In the genomic region with DNA sequence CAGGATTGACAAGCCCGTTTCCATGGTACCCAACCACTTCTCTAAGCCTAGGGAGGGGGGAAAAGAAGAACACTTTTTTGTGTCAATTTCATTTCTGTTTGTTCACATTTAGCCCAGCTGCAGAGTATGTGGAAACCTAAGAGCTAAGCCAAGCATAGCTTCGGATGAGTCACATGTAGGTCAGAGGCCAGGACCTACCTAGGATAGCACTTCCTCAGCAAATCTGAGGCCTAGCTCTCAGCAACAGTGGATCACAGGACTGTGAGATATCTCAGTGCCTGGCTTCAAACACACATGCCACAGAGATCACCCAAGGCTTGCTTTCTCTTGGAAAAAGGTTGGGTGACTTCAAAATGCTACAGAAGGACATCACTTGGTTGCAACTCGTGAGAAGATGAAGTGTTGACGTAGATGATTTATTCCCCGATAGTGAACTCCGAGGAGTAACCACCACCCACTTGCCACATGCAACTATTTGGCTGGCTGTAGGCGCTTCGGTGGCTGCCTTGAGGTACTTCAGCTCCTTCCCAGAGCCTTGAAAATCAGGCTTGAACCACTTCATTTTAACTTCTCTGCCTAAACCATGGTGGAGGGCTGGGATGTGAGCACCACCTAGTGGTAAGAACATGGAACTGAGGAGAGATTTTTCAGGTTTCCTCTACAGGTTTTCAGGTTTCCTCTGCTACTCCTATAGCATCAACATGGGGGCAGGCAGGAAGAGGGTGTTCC, we compare ENCODE assay signal across 8 mouse cellular contexts.
DNase-seq lines count a peak whose midpoint lies in the region; ATAC-seq lines count a peak whose summit lies in the region.

No protein-coding gene starts in this region.

- peak; percentile 45 for DNase-seq in kidney, adult 18-20 months
- no peak for DNase-seq in kidney, adult 11 months
- peak; percentile 55 for DNase-seq in forebrain, embryonic 10.5 days (ENCODE audit: extremely low spot score, low spot score)
- peak; percentile 31 to 61 for DNase-seq in layer of hippocampus, postnatal 36 days
- DNase-seq in skeletal muscle tissue, adult 2 months (ENCODE audit: low read depth, low spot score): peak; percentile 25

- H3K36me3 ChIP-seq in forebrain, embryonic 10.5 days (replicated peaks): no peaks in the 10 kb centered on the region
- no peaks in the 10 kb centered on the region for H3K36me3 ChIP-seq in hindbrain, embryonic 15.5 days

- peak overlapping the region; percentile 73 for H3K27ac ChIP-seq in brown adipose tissue, adult 24 weeks (replicated peaks; ENCODE audit: low read depth, low read length)
- H3K27ac ChIP-seq in forebrain, embryonic 10.5 days: no peak overlapping the region
- H3K27ac ChIP-seq in hindbrain, embryonic 15.5 days (replicated peaks): no peak overlapping the region

- H3K27me3 ChIP-seq in forebrain, embryonic 10.5 days (ENCODE audit: poor library complexity, severe bottlenecking): no peaks in the 10 kb centered on the region
- H3K27me3 ChIP-seq in hindbrain, embryonic 15.5 days: no peaks in the 10 kb centered on the region

- no peak overlapping the region for H3K4me3 ChIP-seq in brown adipose tissue, adult 24 weeks (ENCODE audit: insufficient read depth, low read depth, low read length)
- H3K4me3 ChIP-seq in forebrain, embryonic 10.5 days: no peak overlapping the region
- H3K4me3 ChIP-seq in hindbrain, embryonic 15.5 days: no peak overlapping the region

- no peak overlapping the region for H3K4me2 ChIP-seq in hindbrain, embryonic 15.5 days

- 75% methylated on average over 8 of the region's 8 CpGs for WGBS in forebrain, embryonic 10.5 days
- 71% methylated on average over 8 of the region's 8 CpGs for WGBS in hindbrain, embryonic 15.5 days

- peaks cover 3% of the 10 kb centered on the region; the same call in 1 of the 2 replicates for H3K4me1 ChIP-seq in brown adipose tissue, adult 24 weeks (ENCODE audit: control insufficient read depth, insufficient read depth, insufficient read length, low read length)
- no peaks in the 10 kb centered on the region for H3K4me1 ChIP-seq in forebrain, embryonic 10.5 days
- no peaks in the 10 kb centered on the region for H3K4me1 ChIP-seq in hindbrain, embryonic 15.5 days (replicated peaks)

- peak; percentile 92 for ATAC-seq in hindbrain, embryonic 15.5 days (ENCODE audit: low FRiP score, low read depth)
- peak; percentile 81 for ATAC-seq in megakaryocyte, adult 5-6 weeks (ENCODE audit: poor library complexity, severe bottlenecking)

- no peaks in the 10 kb centered on the region for H3K9me3 ChIP-seq in forebrain, embryonic 10.5 days
- H3K9me3 ChIP-seq in hindbrain, embryonic 15.5 days: no peaks in the 10 kb centered on the region

- H3K9ac ChIP-seq in hindbrain, embryonic 15.5 days: no peak overlapping the region
